ENCODE assay signal across 15 mouse cellular contexts in genomic region chr12:100361330-100361729, GRCm38 (mm10).
DNase-seq lines count a peak whose midpoint lies in the region; ATAC-seq and TF ChIP-seq lines count a peak whose summit lies in the region.
"Had no signal": no experiment of that assay in that cellular context is flagged by ENCODE, and none has a peak within 500 bp of the region (broad histone marks: within the 10 kb centered on the region; RNA-seq: fewer than 3 reads in every experiment).

No protein-coding gene starts in this region.

- TF ChIP-seq CTCF in cortical plate, adult 2 months (IDR thresholded peaks at IDR 0.05; ENCODE audit: extremely low read depth, insufficient read depth, low read length), result no peak
- no peak for TF ChIP-seq CTCF in lung, postnatal 0 days (IDR thresholded peaks at IDR 0.05)

- no peaks in the 10 kb centered on the region for H3K9me3 ChIP-seq in embryonic facial prominence, embryonic 14.5 days (ENCODE audit: control insufficient read depth, low read length)
- no peaks in the 10 kb centered on the region for H3K9me3 ChIP-seq in embryonic facial prominence, embryonic 10.5 days
- H3K9me3 ChIP-seq in lung, postnatal 0 days (ENCODE audit: low read length), result no peaks in the 10 kb centered on the region
- H3K9me3 ChIP-seq: heart, embryonic 12.5 days had no signal

- no peak for TF ChIP-seq POLR2A in cortical plate, adult 2 months (IDR thresholded peaks at IDR 0.05; ENCODE audit: extremely low read depth, insufficient read depth, low read length)

- H3K36me3 ChIP-seq in embryonic facial prominence, embryonic 14.5 days (ENCODE audit: control insufficient read depth, insufficient read depth, low read length), result peaks cover 54% of the 10 kb centered on the region
- peaks cover 57% of the 10 kb centered on the region for H3K36me3 ChIP-seq in embryonic facial prominence, embryonic 10.5 days (replicated peaks)
- H3K36me3 ChIP-seq in lung, postnatal 0 days (ENCODE audit: insufficient read depth, low read length), result peaks cover 7% of the 10 kb centered on the region; the same call in 1 of the 2 replicates

- 70% methylated on average over 12 of the region's 12 CpGs for WGBS in embryonic facial prominence, embryonic 14.5 days
- WGBS in embryonic facial prominence, embryonic 10.5 days, result 93% methylated on average over 12 of the region's 12 CpGs
- 83% methylated on average over 12 of the region's 12 CpGs for WGBS in lung, postnatal 0 days

- H3K9ac ChIP-seq in embryonic facial prominence, embryonic 14.5 days (ENCODE audit: low read depth, low read length), result no peak overlapping the region
- H3K9ac ChIP-seq in lung, postnatal 0 days (replicated peaks; ENCODE audit: low read depth), result no peak overlapping the region
- H3K9ac ChIP-seq: heart, embryonic 12.5 days; hindbrain, embryonic 14.5 days; liver, embryonic 14.5 days had no signal

- no peak for TF ChIP-seq EP300 in lung, postnatal 0 days (IDR thresholded peaks at IDR 0.05)

- no peak overlapping the region for H3K4me2 ChIP-seq in embryonic facial prominence, embryonic 14.5 days (ENCODE audit: low read depth, low read length)
- no peak overlapping the region for H3K4me2 ChIP-seq in lung, postnatal 0 days (replicated peaks; ENCODE audit: low read depth, low read length)
- H3K4me2 ChIP-seq: heart, embryonic 12.5 days; hindbrain, embryonic 14.5 days had no signal

- no peaks in the 10 kb centered on the region for H3K4me1 ChIP-seq in embryonic facial prominence, embryonic 14.5 days (ENCODE audit: control insufficient read depth, insufficient read depth, low read length)
- H3K4me1 ChIP-seq in embryonic facial prominence, embryonic 10.5 days, result peaks cover 4% of the 10 kb centered on the region
- 0 out of 2 replicates have a peak, but pooled peaks cover 3% of the 10 kb centered on the region for H3K4me1 ChIP-seq in cortical plate, adult 2 months (ENCODE audit: control insufficient read depth, insufficient read depth, low read length)
- H3K4me1 ChIP-seq in lung, postnatal 0 days (ENCODE audit: insufficient read depth, low read depth, low read length), result no peaks in the 10 kb centered on the region
- H3K4me1 ChIP-seq: heart, embryonic 12.5 days had no signal

- peak; percentile 59 for DNase-seq in embryonic facial prominence, embryonic 14.5 days (ENCODE audit: low spot score)
- no peak for DNase-seq in embryonic facial prominence, embryonic 10.5 days (ENCODE audit: low spot score)
- peak; percentile 38 to 48 for DNase-seq in layer of hippocampus, postnatal 36 days
- DNase-seq in right cerebral cortex, postnatal 14 days, result peak; percentile 81
- DNase-seq in natural killer cell, adult 2 months (ENCODE audit: low spot score in 2 of 2), result no peak
- no peak for DNase-seq in lung, postnatal 0 days (ENCODE audit: low spot score)
- DNase-seq in lung, postnatal 25 days (ENCODE audit: low spot score), result no peak
- DNase-seq: adrenal gland, adult 8-10 months; kidney, adult 8-10 months had no signal

- ATAC-seq in embryonic facial prominence, embryonic 14.5 days (ENCODE audit: low read depth), result peak; percentile 47; the same call in 1 of the 2 replicates
- ATAC-seq in lung, postnatal 0 days, result no peak
- ATAC-seq: CD4-positive, CD25-positive, alpha-beta regulatory T cell, adult 4 months; forebrain, embryonic 16.5 days had no signal

- H3K27me3 ChIP-seq in embryonic facial prominence, embryonic 14.5 days (replicated peaks; ENCODE audit: control insufficient read depth, insufficient read depth, low read length), result no peaks in the 10 kb centered on the region
- no peaks in the 10 kb centered on the region for H3K27me3 ChIP-seq in embryonic facial prominence, embryonic 10.5 days (replicated peaks; ENCODE audit: low read depth, poor library complexity, severe bottlenecking)
- H3K27me3 ChIP-seq in lung, postnatal 0 days (replicated peaks; ENCODE audit: insufficient read depth, low read length), result no peaks in the 10 kb centered on the region
- H3K27me3 ChIP-seq: heart, embryonic 12.5 days had no signal

- H3K4me3 ChIP-seq in embryonic facial prominence, embryonic 14.5 days (ENCODE audit: low read depth, low read length), result no peak overlapping the region
- H3K4me3 ChIP-seq in embryonic facial prominence, embryonic 10.5 days, result no peak overlapping the region
- H3K4me3 ChIP-seq in cortical plate, adult 2 months (ENCODE audit: insufficient read depth, low read length), result no peak overlapping the region
- no peak overlapping the region for H3K4me3 ChIP-seq in lung, postnatal 0 days (ENCODE audit: low read depth, low read length)
- H3K4me3 ChIP-seq: heart, embryonic 12.5 days had no signal

- no peak overlapping the region for H3K27ac ChIP-seq in embryonic facial prominence, embryonic 14.5 days (replicated peaks; ENCODE audit: low read depth, low read length)
- no peak overlapping the region for H3K27ac ChIP-seq in embryonic facial prominence, embryonic 10.5 days (replicated peaks)
- H3K27ac ChIP-seq in cortical plate, adult 2 months (ENCODE audit: insufficient read depth, low read length), result peak overlapping the region; percentile 55
- no peak overlapping the region for H3K27ac ChIP-seq in lung, postnatal 0 days (ENCODE audit: low read length)
- H3K27ac ChIP-seq: hindbrain, embryonic 14.5 days; liver, embryonic 14.5 days had no signal

Comparison
In these comparisons a context has a peak if more than half of its experiments do, and no peak if none do; other contexts are left out.
1. DNase-seq: peak in embryonic facial prominence, embryonic 14.5 days (single experiment), layer of hippocampus, postnatal 36 days (2 of 2) and right cerebral cortex, postnatal 14 days (single experiment); none in embryonic facial prominence, embryonic 10.5 days (single experiment), natural killer cell, adult 2 months (0 of 2), lung, postnatal 0 days (single experiment) and lung, postnatal 25 days (single experiment).